Mouse (Mus musculus) retina, postnatal 1 day (tissue): ENCODE results near the gene S100a5.

Experiments used
- DNase-seq: peaks from one replicate; pipeline ENCODE4 v3.0.0-alpha.2; 2012

The S100a5 gene

DNA sequence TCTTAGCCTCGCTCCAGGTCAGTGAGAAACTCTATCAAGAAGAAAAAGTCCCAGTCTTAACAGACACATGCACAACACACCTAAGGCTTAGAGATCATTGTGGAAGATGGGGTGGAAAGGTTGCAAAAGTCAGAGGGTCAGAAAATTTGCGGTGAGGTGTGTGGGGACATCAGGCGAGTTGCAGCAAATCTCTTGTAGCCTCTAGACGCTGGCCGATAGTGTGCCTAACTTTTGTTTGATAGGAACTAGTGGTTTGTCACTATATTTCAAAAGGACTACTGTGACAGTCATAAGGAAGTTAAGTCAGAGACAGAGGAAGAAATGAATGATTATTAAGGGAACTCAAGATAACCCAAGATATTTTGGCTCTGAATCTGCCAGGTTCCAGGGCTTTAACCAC, 19.0 kb downstream of the S100a5 start:
- no peak for DNase-seq

DNA sequence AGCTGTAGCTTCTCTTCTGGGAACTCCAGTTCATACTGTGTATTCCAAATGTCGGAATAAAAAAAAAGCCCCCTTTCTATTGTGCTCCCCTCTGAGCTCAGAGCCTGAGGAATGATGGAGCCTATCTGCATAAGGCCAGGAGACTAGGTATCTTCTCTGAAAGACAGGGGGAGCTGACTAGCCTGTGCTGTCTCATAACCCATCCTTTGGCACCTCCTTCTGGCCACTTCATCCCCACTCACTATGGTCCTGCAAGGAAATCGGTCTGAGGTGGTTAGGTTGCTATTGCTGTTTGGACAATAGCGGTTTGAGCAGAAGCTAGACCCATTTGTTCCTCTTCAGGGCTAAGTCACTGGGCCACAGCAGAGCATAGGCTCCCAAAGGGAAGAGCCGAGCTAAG, 19.5 kb downstream of the S100a5 start:
- DNase-seq, result peak; percentile 63

GRCm38 (mm10) chr3:90629298-90629697, 21.0 kb downstream of the S100a5 start:
- no peak for DNase-seq

GRCm38 (mm10) chr3:90631984-90632383, 23.7 kb downstream of the S100a5 start:
- no peak for DNase-seq

GRCm38 (mm10) chr3:90638511-90639275, 30.4 kb downstream of the S100a5 start:
- DNase-seq, result peak; percentile 25

- DNase-seq, result peak; percentile 59
Observed at GRCm38 (mm10) chr3:90639511-90640154, 31.3 kb downstream of the S100a5 start.

GRCm38 (mm10) chr3:90640981-90641380, 32.7 kb downstream of the S100a5 start:
- DNase-seq, result no peak

DNA sequence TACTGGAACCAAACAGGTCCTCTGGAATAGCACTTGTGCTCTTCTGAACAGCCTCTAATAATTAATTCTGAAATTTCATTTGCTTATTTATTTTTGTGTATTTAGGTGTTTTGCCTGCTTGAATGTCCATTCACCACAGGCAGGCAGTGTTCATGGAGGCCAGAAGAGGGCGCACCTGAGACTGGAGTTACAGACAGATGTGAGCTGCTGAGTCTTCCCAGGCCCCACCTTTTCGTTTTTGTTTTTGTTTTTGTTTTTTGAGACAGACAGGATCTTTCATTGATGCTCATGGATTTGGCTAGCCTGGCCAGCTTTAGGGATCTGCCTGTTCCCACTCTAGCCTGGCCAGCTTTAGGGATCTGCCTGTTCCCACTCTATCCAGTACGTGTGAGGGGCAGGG, 35.9 kb downstream of the S100a5 start:
- DNase-seq, result peak; percentile 47

DNA sequence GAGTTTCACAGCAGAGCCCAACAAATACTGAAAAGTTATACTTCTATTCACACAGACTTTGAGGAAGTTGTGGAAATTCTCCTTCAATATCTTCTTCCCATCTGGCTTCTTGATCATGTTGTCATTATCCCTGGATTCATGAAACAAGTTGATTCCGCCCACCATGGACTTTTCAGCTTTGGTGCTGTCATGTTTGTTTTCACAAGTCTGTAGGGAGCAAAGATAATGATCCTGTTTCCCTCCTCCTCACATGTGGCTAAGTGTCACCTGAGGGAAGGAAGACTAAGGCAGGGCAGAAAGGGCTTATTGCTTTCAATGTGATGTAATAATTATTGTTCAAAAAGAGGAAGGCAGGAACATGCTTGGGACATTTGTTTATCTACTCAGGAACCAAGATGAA, 39.0 kb downstream of the S100a5 start:
- DNase-seq, result no peak

DNA sequence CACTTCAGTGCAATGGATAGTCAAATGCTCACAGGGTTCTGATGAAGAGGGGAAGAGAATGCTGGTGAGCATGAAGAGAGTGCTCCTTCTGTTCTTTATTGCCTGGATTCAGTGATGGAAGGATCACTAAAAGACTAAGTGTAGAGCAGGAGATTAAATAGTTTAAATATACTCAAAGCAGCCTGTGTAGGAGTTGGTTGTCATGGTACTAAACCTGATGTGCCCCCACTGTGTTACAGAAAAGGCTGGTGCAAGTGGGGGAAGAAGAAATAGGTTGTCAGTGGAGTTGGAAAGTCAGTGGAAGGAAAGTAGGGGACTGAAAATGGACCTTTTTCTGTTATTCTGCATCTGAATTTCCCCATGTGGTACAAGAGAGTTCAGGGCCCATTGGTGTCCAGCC, 40.7 kb downstream of the S100a5 start:
- no peak for DNase-seq

DNA sequence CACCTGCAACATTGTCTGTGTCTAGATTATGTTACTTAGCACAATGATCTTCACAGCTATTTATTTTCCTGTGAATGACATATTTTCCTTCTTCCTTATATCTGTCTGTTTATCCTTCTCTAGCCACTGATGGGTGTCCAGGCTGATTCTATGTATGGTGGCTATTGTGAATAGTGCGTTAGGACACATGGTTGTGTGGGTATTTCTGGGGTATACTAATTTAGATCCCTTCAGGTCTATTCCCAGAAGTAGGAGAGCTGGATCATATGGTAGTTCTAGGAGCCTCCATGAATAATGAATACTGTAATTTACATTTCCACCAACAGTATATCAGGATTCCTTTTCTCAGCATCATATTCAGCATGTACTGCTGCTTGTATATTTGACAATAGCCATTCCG, 41.5 kb downstream of the S100a5 start:
- DNase-seq, result no peak

DNA sequence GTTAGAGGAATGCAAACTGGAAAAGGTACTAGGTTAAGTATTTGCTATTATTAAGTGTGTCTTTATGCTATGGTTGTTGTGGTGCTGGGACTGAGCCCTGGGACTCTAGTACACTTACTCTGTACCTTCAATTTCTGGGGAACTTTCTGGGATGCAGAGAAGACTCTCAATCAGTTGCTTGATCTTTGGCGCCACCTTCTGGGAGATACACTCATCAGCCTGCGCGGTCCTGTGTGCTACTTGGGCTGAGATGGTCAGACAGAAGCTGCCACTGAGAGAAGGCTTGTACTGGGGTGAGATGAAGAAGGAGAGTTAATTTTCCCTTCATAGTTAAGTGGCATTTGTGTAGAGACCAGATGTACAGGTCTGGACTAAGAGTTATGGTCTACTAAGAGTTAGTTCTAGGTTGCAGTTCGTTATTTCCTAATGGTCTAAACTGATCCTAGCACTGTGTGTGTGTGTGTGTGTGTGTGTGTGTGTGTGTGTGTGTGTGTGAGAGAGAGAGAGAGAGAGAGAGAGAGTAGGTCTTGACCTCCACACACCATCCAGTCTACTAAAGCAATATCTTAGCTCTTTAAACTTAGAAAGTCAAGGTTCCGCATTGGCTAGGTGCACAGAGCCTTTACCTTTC, 44.7 kb downstream of the S100a5 start:
- DNase-seq, result peak; percentile 86

DNA sequence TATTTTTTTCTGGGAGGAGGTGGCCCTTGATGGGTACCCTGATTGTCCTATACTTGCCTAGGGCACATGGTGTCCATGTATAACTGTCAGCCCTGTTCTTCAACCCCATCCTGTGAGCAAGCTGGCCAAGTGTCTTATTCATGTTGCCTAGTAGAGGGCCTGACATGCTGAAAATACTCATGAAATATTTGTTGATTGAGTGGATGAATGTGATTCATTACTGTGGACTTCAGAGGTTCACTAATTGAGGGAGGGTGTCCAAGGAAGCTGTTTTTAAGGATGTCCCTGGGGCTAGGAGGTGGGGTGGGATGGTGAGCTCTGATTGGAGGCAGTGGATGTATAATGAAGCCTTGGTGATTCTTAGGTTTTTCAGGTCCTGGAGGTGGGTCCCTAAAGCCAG, 45.4 kb downstream of the S100a5 start, which contains the start of gene S100a7a:
Gene S100a7a (plus strand): TSS at position 301 of the 400 bp plus-strand sequence.
- no peak for DNase-seq

GRCm38 (mm10) chr3:90657405-90657804, 49.1 kb downstream of the S100a5 start:
- peak; percentile 14 for DNase-seq

DNA sequence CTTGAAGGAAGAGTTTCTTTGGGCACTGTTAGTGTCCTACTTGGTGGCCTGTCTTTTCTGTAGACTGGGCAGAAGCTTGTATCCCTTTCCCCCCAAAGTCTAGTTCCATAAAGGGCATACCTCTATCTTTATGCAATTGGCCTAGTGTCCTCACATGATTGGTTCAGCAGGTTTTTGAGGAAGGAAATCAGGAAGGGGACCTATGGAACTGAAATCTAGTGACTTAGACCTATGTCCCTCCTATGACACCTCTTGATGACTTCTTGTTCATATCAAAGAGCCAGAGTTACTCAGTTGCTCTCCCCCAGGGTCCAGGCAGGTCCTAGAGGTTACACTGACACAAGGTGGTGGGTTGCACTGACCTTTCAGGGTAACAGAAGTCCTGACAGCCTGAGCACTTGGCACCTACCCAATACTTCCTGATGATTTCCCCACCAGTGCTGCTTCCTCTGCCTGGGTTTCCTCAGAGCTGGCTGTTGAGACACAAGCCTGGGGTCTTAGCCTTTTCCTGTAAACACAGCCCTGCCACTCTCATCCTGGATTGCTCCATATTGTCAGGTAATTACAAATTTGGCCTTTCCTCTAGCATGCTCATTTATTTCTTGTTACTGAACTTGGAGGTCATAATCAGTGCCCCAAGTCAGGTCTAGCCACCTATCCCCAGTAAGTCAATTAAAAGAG, 51.2 kb downstream of the S100a5 start:
- DNase-seq, result no peak
